Mouse (Mus musculus): Measurements from ENCODE around the gene Rptn.
A peak's percentile ranks its signal among the peaks of the same experiment; 100 is the strongest.

Gene Rptn

GRCm38 (mm10) chr3:93393366-93393765 lies at the start of gene Rptn:
TSS of gene Rptn (plus strand) at chr3:93393699.
- DNase-seq = no peak

DNA sequence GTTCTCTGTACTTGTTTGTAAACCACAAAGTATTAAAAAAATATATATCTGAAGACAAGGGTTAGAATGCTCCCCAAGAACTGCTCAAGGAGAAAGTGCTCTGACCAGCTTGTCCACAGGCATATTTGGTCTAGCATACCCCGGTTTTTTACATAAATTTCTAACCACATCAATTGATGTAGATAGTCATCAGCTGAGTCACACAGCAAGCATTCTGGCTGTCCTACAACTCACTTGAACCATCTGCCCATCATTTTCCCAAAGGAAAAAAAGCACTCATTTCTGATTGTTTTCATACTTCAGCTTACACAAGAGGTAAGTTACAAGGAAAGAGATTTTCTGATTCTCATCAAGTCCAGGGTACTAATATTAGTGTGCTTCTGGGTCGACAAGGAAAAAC lies 46.6 kb upstream of the Rptn start:
- DNase-seq = no peak

GRCm38 (mm10) chr3:93360045-93360444 lies 33.5 kb upstream of the Rptn start:
- peak; percentile 18 for DNase-seq

- DNase-seq = no peak
These were observed 31.4 kb upstream of the Rptn start for GRCm38 (mm10) chr3:93361933-93362574.

DNA sequence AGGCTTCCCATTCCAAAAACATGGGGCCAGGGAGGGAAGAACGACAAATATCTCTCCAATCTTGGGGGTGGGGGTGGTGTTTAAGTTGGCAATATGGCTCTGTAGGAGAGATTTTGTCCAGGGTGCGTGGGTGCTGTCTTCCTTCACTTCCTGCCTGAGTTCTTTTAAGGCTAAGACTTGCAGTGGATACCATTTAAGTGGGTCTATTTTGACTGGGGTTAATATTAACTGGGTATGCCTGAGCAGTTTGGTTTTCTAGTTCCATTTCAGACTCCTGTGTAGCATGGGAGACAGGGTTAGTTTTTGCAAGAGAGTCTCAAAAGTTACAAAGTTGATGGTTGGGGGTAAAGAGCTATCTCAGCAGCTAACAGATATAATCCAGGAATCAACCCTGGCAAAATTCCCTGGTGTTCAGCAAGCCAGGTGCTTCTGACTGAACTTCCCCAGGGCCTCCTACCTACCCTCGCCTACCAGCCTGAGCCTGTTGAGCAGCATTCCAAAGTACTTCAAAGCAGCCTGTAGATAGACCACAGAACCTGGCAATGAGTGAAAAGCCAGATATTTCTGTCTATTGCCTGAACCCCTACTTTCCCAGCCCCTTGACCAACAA lies 26.4 kb upstream of the Rptn start:
- DNase-seq = peak; percentile 65

DNA sequence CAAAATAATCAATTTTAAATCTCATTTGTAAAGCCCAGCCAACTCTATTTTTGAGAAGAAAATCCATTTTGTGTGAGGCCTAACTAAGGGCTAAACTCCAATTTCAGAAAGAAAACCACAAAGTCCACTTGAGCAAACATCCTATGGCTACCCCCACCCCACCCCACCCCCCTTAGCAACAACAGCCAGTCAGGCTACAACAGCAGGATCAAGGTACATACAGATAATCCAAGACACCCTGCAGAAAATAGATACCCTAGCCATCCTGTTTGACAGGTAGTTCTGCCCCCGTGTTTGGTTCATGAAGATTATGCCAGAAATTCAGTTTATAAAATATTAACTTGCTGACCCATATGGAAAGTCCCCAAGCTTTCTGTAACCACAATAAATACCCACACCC lies 25.3 kb upstream of the Rptn start:
- no peak for DNase-seq

GRCm38 (mm10) chr3:93373416-93373815 lies 20.1 kb upstream of the Rptn start:
- no peak for DNase-seq

- no peak for DNase-seq
These were observed 18.3 kb upstream of the Rptn start for GRCm38 (mm10) chr3:93375196-93375595.

- DNase-seq = no peak
These were observed 17.9 kb upstream of the Rptn start for GRCm38 (mm10) chr3:93375601-93376000.

GRCm38 (mm10) chr3:93378146-93378545 lies 15.4 kb upstream of the Rptn start:
- no peak for DNase-seq

GRCm38 (mm10) chr3:93403936-93404335 lies 10.4 kb downstream of the Rptn start:
- no peak for DNase-seq

- DNase-seq = peak; percentile 17
These were observed 13.5 kb downstream of the Rptn start for GRCm38 (mm10) chr3:93406992-93407391.

GRCm38 (mm10) chr3:93411905-93412304 lies 18.4 kb downstream of the Rptn start:
- DNase-seq = no peak

GRCm38 (mm10) chr3:93431673-93432072 lies 38.2 kb downstream of the Rptn start:
- DNase-seq = no peak

GRCm38 (mm10) chr3:93442030-93442429 lies 48.5 kb downstream of the Rptn start, which contains the start of gene Tchh:
TSS of gene Tchh (plus strand) at chr3:93442330.
- no peak for DNase-seq

DNA sequence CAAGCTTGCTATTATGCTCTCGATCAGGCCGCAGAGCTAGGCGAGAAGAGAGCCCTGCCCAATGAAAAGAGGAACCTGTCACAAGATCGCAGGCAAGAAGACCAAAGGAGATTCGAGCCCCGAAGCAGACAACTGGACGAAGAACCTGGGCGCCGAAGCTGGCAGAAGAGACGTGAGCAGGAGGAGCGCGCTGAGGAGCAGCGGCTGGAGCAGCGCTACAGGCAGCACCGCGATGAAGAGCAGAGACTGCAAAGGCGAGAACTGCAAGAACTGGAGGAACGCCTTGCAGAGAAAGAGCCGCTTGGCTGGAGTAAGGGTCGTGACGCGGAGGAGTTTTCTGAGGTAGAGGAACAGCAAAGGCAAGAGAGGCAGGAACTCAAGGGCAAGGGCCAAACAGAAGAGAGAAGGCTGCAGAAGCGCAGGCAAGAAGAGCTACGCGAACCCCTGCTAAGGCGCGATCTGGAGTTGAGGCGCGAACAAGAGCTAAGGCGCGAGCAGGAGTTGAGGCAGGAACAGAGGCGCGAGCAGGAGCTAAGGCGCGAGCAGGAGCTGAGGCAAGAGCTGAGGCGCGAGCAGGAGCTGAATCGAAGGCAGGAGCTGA lies 50.1 kb downstream of the Rptn start:
- peak; percentile 21 for DNase-seq

DNA sequence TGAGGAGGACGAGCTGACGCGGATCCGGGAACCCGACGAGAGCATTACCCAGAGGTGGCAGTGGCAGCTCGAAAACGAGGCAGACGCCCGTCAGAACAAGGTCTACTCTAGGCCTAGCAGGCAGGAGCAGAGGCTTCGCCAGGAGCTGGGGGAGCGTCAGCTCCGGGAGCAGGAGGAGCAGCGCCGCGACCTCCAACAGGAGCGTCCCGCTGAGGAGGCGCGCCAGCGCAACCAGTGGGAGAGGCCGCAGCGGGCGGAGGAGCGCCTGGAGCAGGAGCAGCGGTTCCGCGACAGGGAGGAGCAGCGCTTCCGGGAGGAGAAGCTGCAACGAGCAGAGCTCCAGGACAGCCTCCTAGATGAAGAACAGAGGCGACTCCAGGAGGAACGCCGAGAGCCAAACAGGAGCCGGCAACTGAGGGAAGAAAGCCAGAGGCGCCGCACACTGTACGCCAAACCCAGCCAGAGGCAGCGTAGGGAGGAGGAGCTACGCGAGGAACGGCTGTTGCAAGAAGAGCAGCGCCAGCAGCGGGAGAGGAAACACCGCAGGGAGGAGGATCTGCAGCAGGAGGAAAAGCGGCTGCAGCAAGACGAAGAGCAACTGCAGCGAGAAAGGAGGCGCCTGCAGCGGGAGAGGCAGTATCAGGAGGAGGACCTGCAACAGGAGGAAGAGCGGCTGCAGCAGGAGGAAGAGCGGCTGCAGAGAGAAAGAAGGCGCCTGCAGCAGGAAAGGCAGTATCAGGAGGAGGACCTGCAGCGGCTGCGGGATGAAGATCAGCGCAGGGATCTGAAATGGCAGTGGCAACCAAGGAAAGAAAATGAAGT lies 51.1 kb downstream of the Rptn start:
- peak; percentile 69 for DNase-seq

GRCm38 (mm10) chr3:93445165-93445705 lies 51.7 kb downstream of the Rptn start:
- peak; percentile 19 for DNase-seq

- DNase-seq = peak; percentile 16
These were observed 52.7 kb downstream of the Rptn start for GRCm38 (mm10) chr3:93446128-93446755.

GRCm38 (mm10) chr3:93446756-93447137 lies 53.2 kb downstream of the Rptn start:
- peak; percentile 3 for DNase-seq

GRCm38 (mm10) chr3:93447138-93447841 lies 53.8 kb downstream of the Rptn start:
- DNase-seq = peak; percentile 63

All from kidney, adult 11 months (tissue).